Mouse (Mus musculus) heart, embryonic 11.5 days (tissue): ENCODE measurements at regions not wholly inside any gene's neighbourhood (a gene's known extent, or its start where the extent isn't known, plus 50 kb on each side); places are given as distances from the start of the nearest gene placed in this dataset.

ENCODE experiments used
- ATAC-seq: fragments of 200-750 bp; cut with Nextera tagmentation; replicated peaks from 2 replicates; pipeline ENCODE4 v1.8.0; 2017; ENCODE audit warnings: moderate library complexity; ENCODE audit not compliant: insufficient number of reproducible peaks, low FRiP score, low TSS enrichment
- H3K27ac ChIP-seq: fragments of 300-500 bp; sonication (generic); 2 replicates; pipeline ENCODE4 v1.5.1; 2014; ENCODE audit warnings: mild to moderate bottlenecking, low read depth, low read length
- H3K27me3 ChIP-seq: fragments of 300-500 bp; sonication (generic); 2 replicates; pipeline ENCODE4 v1.6.1; 2014; ENCODE audit warnings: mild to moderate bottlenecking, low read length, mixed read lengths; ENCODE audit not compliant: control insufficient read depth, insufficient read depth
- H3K36me3 ChIP-seq: fragments of 300-500 bp; sonication (generic); 2 replicates; pipeline ENCODE4 v1.6.1; 2014; ENCODE audit warnings: mild to moderate bottlenecking, low read length, moderate library complexity, mixed read lengths; ENCODE audit not compliant: control insufficient read depth, insufficient read depth
- H3K4me1 ChIP-seq: fragments of 300-500 bp; sonication (generic); 2 replicates; pipeline ENCODE4 v1.6.1; 2014; ENCODE audit warnings: low read length; ENCODE audit not compliant: control insufficient read depth, insufficient read depth
- H3K4me2 ChIP-seq: fragments of 300-500 bp; sonication (generic); 2 replicates; pipeline ENCODE4 v1.6.1; 2014; ENCODE audit warnings: mild to moderate bottlenecking, moderate library complexity
- H3K4me3 ChIP-seq: fragments of 300-500 bp; sonication (generic); 2 replicates; pipeline ENCODE4 v1.5.1; 2014; ENCODE audit warnings: low read depth, low read length
- H3K9ac ChIP-seq: fragments of 300-500 bp; sonication (generic); 2 replicates; pipeline ENCODE4 v1.6.1; 2014; ENCODE audit warnings: mild to moderate bottlenecking, low read depth, low read length, moderate library complexity
- H3K9me3 ChIP-seq: fragments of 300-500 bp; sonication (generic); replicated peaks from 2 replicates; pipeline ENCODE4 v1.6.1; 2016; ENCODE audit warnings: low read length; ENCODE audit not compliant: control insufficient read depth
- WGBS: fragments of 180-500 bp; shearing (Covaris S2); extraction: QIAGEN DNeasy Blood & Tissue Kit; methylation state at CpG from one replicate; pipeline ENCODE4 v1.1.7; 2014; ENCODE audit not compliant: insufficient replicate concordance; 5-methylcytosine and 5-hydroxymethylcytosine counted together

GRCm38 (mm10) chr16:75334228-75334627 lies 251.6 kb downstream of the Lipi start:
- Histone ChIP-seq H3K27me3 (no peaks in the 10 kb centered on the region), H3K4me2 (no peak overlapping the region), H3K4me3 (no peak overlapping the region), H3K9ac (no peak overlapping the region), H3K27ac (no peak overlapping the region), H3K4me1 (no peaks in the 10 kb centered on the region), H3K9me3 (no peaks in the 10 kb centered on the region), H3K36me3 (no peaks in the 10 kb centered on the region)
- no peak for ATAC-seq
- WGBS, result 84% methylated on average over 2 of the region's 2 CpGs

- Histone ChIP-seq H3K27ac (no peak overlapping the region), H3K4me1 (no peaks in the 10 kb centered on the region), H3K9ac (no peak overlapping the region), H3K9me3 (no peaks in the 10 kb centered on the region), H3K4me2 (no peak overlapping the region), H3K27me3 (no peaks in the 10 kb centered on the region), H3K36me3 (no peaks in the 10 kb centered on the region), H3K4me3 (no peak overlapping the region)
- WGBS, result 67% methylated on average over 5 of the region's 5 CpGs
- ATAC-seq, result no peak
Measured at GRCm38 (mm10) chr16:75333750-75334149, 252.1 kb downstream of the Lipi start.

DNA sequence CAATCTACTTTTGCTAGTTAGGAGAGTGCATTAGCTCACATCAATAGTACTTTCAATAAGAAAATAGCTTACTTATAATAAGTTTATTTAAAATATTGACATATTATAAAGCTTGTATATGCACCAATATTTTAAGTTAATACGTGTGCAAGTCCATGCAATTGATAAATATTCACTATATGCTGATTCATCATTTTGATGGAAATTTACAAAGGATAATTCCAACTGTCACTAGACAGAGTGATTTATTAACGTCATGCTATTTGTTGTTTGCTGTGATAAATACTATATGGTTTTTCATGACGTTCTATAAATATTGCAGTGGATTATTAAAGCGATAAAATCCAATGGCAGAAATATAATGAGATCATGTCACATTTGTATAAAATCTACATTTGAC lies 253.0 kb downstream of the Lipi start:
- Histone ChIP-seq H3K27me3 (no peaks in the 10 kb centered on the region), H3K4me2 (no peak overlapping the region), H3K4me3 (no peak overlapping the region), H3K9ac (no peak overlapping the region), H3K27ac (no peak overlapping the region), H3K36me3 (no peaks in the 10 kb centered on the region), H3K4me1 (no peaks in the 10 kb centered on the region), H3K9me3 (no peaks in the 10 kb centered on the region)
- 80% methylated on average over 4 of the region's 4 CpGs for WGBS
- no peak for ATAC-seq

- H3K9me3 ChIP-seq, result no peaks in the 10 kb centered on the region
- no peak overlapping the region for H3K4me2 ChIP-seq
- ATAC-seq, result no peak; the same call in 1 of the 2 replicates
- H3K27ac ChIP-seq, result no peak overlapping the region
- H3K27me3 ChIP-seq, result no peaks in the 10 kb centered on the region
- H3K4me1 ChIP-seq, result no peaks in the 10 kb centered on the region
- H3K9ac ChIP-seq, result no peak overlapping the region
- no peak overlapping the region for H3K4me3 ChIP-seq
- WGBS, result 60% methylated on average over 1 of the region's 1 CpGs
- no peaks in the 10 kb centered on the region for H3K36me3 ChIP-seq
Measured at GRCm38 (mm10) chr16:75325296-75325695, 260.6 kb downstream of the Lipi start.

- H3K4me3 ChIP-seq, result no peak overlapping the region
- no peak overlapping the region for H3K27ac ChIP-seq
Measured at GRCm38 (mm10) chr16:75304743-75305142, 281.1 kb downstream of the Lipi start.

DNA sequence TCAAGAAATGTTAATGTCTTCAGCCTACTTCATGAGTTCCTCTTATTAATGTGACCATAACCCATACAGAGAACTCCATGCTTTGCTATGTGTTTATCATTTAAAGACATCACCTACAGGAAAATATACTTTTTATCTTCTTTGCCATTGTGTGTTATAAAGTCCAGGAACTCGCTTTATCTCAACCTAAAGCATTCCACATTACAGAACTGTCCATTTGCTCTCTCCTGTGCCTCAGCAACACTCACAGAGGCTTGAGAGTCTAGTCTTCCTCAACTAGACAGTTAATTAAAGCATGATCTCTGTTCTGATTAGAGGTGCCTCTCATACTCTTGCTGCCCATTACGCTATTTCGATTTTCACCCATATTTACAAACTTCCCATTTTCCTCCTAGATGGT lies 288.4 kb downstream of the Lipi start:
- no peak overlapping the region for H3K4me2 ChIP-seq
- no peak for ATAC-seq
- no peaks in the 10 kb centered on the region for H3K9me3 ChIP-seq
- H3K9ac ChIP-seq, result no peak overlapping the region
- no peaks in the 10 kb centered on the region for H3K27me3 ChIP-seq
- H3K27ac ChIP-seq, result no peak overlapping the region
- H3K36me3 ChIP-seq, result no peaks in the 10 kb centered on the region
- H3K4me3 ChIP-seq, result no peak overlapping the region
- 81% methylated on average over 3 of the region's 3 CpGs for whole genome bisulfite sequencing
- no peaks in the 10 kb centered on the region for H3K4me1 ChIP-seq

More at GRCm38 (mm10) chr16:75304743-75305142, 281.1 kb downstream of the Lipi start:
- Histone ChIP-seq H3K4me2 (no peak overlapping the region), H3K9me3 (no peaks in the 10 kb centered on the region), H3K9ac (no peak overlapping the region), H3K27me3 (no peaks in the 10 kb centered on the region), H3K36me3 (no peaks in the 10 kb centered on the region), H3K4me1 (no peaks in the 10 kb centered on the region)
- WGBS, result 64% methylated on average over 4 of the region's 4 CpGs
- no peak for ATAC-seq

DNA sequence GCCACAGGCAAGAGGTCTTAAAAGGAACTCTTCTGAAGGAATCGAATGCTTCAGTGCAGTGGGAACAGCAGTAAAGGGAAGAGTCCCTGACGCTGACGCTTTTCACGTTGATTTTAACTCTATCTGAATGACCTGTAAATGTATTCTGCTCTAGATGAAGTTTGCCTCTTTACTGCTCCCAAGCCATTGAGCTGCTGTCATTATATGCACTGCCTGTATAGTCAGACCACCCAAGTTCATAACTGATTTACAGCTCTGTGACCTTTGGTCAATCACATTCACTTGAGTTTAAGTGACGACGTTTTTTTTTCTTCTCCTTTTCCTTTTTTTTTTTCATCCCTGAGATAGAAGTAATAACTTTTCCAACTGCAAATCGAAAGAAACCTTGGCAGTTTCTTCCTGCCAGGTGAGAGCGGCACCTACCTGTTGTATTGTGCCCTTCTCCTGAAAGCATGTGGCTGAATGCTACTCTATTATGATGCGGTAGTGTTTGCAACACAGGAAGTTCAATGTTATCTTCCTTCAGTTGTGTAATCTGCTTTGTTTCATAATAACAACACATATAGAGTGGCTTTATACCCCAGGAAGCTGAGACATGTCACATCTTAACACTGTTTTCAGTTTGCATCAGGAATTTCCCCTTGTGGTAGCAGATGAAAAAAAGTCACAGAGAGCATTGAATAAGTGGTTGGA lies 293.0 kb downstream of the Lipi start:
- Histone ChIP-seq H3K27me3 (no peaks in the 10 kb centered on the region), H3K9ac (no peak overlapping the region), H3K9me3 (no peaks in the 10 kb centered on the region), H3K36me3 (no peaks in the 10 kb centered on the region), H3K27ac (no peak overlapping the region), H3K4me2 (no peak overlapping the region), H3K4me3 (no peak overlapping the region), H3K4me1 (no peaks in the 10 kb centered on the region)
- WGBS, result 78% methylated on average over 9 of the region's 9 CpGs
- ATAC-seq, result no peak

DNA sequence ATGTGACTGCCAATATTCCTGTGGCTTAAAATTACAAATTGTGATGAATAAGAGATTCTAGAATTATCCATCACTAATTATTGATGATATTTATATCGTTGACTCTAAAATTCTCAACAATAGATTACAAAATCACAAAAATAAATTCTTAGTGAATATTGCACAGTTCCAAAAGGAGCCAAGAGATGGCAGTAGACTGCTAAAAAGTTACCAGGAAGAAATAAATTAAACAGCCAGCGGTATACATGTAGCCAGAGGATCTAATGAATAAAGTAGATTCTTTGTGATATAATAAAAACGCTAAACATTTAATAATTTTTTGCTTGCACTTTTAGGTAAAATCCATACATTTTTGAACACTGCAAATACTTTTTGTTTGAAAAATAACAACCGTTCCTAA lies 294.7 kb downstream of the Lipi start:
- ATAC-seq, result no peak
- Histone ChIP-seq H3K4me3 (no peak overlapping the region), H3K4me1 (no peaks in the 10 kb centered on the region), H3K9ac (no peak overlapping the region), H3K4me2 (no peak overlapping the region), H3K27me3 (no peaks in the 10 kb centered on the region), H3K9me3 (no peaks in the 10 kb centered on the region), H3K27ac (no peak overlapping the region), H3K36me3 (no peaks in the 10 kb centered on the region)
- WGBS, result 38% methylated on average over 4 of the region's 4 CpGs

DNA sequence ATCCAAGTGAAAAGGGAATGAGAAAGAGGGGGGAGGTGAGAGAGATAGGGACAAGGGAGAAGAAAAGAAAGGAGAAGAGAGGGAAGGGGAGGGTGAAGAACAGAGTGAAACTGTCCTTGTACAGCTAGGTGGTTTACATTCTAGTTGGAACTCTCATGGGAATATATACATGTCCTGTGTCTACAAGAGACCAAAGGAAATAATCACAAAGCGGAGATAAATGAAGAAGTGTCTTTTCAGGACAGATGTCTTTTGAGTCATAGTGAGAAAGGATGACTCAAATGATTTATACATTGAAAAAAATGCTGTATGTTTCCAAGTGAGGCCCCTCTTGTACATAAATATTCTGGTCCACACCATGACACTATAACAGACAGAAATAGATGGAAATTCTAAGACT lies 298.7 kb downstream of the Lipi start:
- H3K9me3 ChIP-seq, result no peaks in the 10 kb centered on the region
- WGBS, result 75% methylated on average over 1 of the region's 1 CpGs
- no peak for ATAC-seq

More for the DNA sequence above, 298.7 kb downstream of the Lipi start:
- Histone ChIP-seq H3K27me3 (no peaks in the 10 kb centered on the region), H3K9ac (no peak overlapping the region), H3K4me1 (no peaks in the 10 kb centered on the region), H3K4me2 (no peak overlapping the region), H3K36me3 (no peaks in the 10 kb centered on the region), H3K4me3 (no peak overlapping the region), H3K27ac (no peak overlapping the region)
